Mouse (Mus musculus) embryonic facial prominence, embryonic 15.5 days (tissue): ENCODE data around the gene Scaf1. TPM values are rescaled to one million over a fixed set of nuclear protein-coding genes. Genes with fewer than 3 reads are reported as not detected.

Experiments
- ATAC-seq: fragments of 200-750 bp; cut with Nextera tagmentation; 2 replicates; pipeline ENCODE4 v1.8.0; 2017; ENCODE audit warnings: low read depth, moderate TSS enrichment; ENCODE audit not compliant: insufficient number of reproducible peaks, low FRiP score, low TSS enrichment
- H3K27ac ChIP-seq: fragments of 300-500 bp; sonication (generic); replicated peaks from 2 replicates; pipeline ENCODE4 v1.5.1; 2015; ENCODE audit warnings: mild to moderate bottlenecking, inconsistent platforms
- H3K27me3 ChIP-seq: fragments of 300-500 bp; sonication (generic); 2 replicates; pipeline ENCODE4 v1.6.1; 2015; ENCODE audit warnings: inconsistent platforms
- H3K36me3 ChIP-seq: fragments of 300-500 bp; sonication (generic); 2 replicates; pipeline ENCODE4 v1.6.1; 2015; ENCODE audit warnings: mild to moderate bottlenecking, inconsistent platforms
- H3K4me1 ChIP-seq: fragments of 300-500 bp; sonication (generic); 2 replicates; pipeline ENCODE4 v1.6.1; 2015; ENCODE audit warnings: inconsistent platforms
- H3K4me2 ChIP-seq: fragments of 300-500 bp; sonication (generic); replicated peaks from 2 replicates; pipeline ENCODE4 v1.6.1; 2015; ENCODE audit warnings: mild to moderate bottlenecking, inconsistent platforms
- H3K4me3 ChIP-seq: fragments of 300-500 bp; sonication (generic); replicated peaks from 2 replicates; pipeline ENCODE4 v1.5.1; 2015; ENCODE audit warnings: mild to moderate bottlenecking, inconsistent platforms
- H3K9ac ChIP-seq: fragments of 300-500 bp; sonication (generic); 2 replicates; pipeline ENCODE4 v1.6.1; 2015; ENCODE audit warnings: inconsistent platforms
- H3K9me3 ChIP-seq: fragments of 300-500 bp; sonication (generic); replicated peaks from 2 replicates; pipeline ENCODE4 v1.6.1; 2016; ENCODE audit warnings: inconsistent platforms
- WGBS: fragments of 180-500 bp; shearing (Covaris S2); methylation state at CpG from one replicate; pipeline ENCODE4 v1.1.7; 2015; 5-methylcytosine and 5-hydroxymethylcytosine counted together
- polyA plus RNA-seq: library from polyadenylated mRNA; unstranded; fragments of >200 nt; fragmentation: Nextera tagmentation; extraction: Ambion mirVana; gene quantifications from 2 replicates; pipeline ENCODE4 v1.2.1, GENCODE M21; 2015

Scaf1 gene
- polyA plus RNA-seq, 1 experiment from 2014 or later, result 41.9 TPM

- Histone ChIP-seq H3K4me1 (peaks cover 5% of the 10 kb centered on the region; the same call in 1 of the 2 replicates), H3K9me3 (no peaks in the 10 kb centered on the region), H3K4me2 (no peak overlapping the region), H3K27me3 (no peaks in the 10 kb centered on the region), H3K27ac (no peak overlapping the region), H3K9ac (no peak overlapping the region), H3K4me3 (no peak overlapping the region), H3K36me3 (peaks cover 44% of the 10 kb centered on the region)
- WGBS, result 90% methylated on average over 13 of the region's 13 CpGs
- ATAC-seq, result no peak
These were observed 55.7 kb downstream of the Scaf1 start for GRCm38 (mm10) chr7:44960512-44960910.

GRCm38 (mm10) chr7:44959874-44960511, 56.2 kb downstream of the Scaf1 start:
- 84% methylated on average over 10 of the region's 10 CpGs for WGBS
- H3K9ac ChIP-seq, result no peak overlapping the region
- peaks cover 39% of the 10 kb centered on the region for H3K36me3 ChIP-seq
- H3K27ac ChIP-seq, result no peak overlapping the region
- peaks cover 5% of the 10 kb centered on the region; the same call in 1 of the 2 replicates for H3K4me1 ChIP-seq
- no peak overlapping the region for H3K4me3 ChIP-seq
- no peaks in the 10 kb centered on the region for H3K9me3 ChIP-seq
- H3K4me2 ChIP-seq, result no peak overlapping the region
- ATAC-seq, result no peak
- H3K27me3 ChIP-seq, result no peaks in the 10 kb centered on the region

GRCm38 (mm10) chr7:44959281-44959680, 56.9 kb downstream of the Scaf1 start:
- Histone ChIP-seq H3K4me3 (no peak overlapping the region), H3K9me3 (no peaks in the 10 kb centered on the region), H3K9ac (no peak overlapping the region), H3K27ac (no peak overlapping the region), H3K4me2 (no peak overlapping the region), H3K27me3 (no peaks in the 10 kb centered on the region), H3K4me1 (peaks cover 6% of the 10 kb centered on the region), H3K36me3 (peaks cover 37% of the 10 kb centered on the region; the same call in 1 of the 2 replicates)
- no peak for ATAC-seq
- WGBS, result 88% methylated on average over 8 of the region's 8 CpGs

GRCm38 (mm10) chr7:44958208-44958607, 58.0 kb downstream of the Scaf1 start:
- ATAC-seq, result no peak

GRCm38 (mm10) chr7:44957183-44957835, 58.9 kb downstream of the Scaf1 start:
- Histone ChIP-seq H3K27ac (no peak overlapping the region), H3K27me3 (no peaks in the 10 kb centered on the region), H3K9me3 (no peaks in the 10 kb centered on the region), H3K4me3 (no peak overlapping the region), H3K4me1 (peaks cover 16% of the 10 kb centered on the region), H3K9ac (no peak overlapping the region), H3K4me2 (no peak overlapping the region), H3K36me3 (peaks cover 22% of the 10 kb centered on the region; the same call in 1 of the 2 replicates)
- 63% methylated on average over 20 of the region's 20 CpGs for WGBS
- no peak for ATAC-seq

More at GRCm38 (mm10) chr7:44958208-44958607, 58.0 kb downstream of the Scaf1 start:
- Histone ChIP-seq H3K9ac (no peak overlapping the region), H3K4me2 (no peak overlapping the region), H3K9me3 (no peaks in the 10 kb centered on the region), H3K27me3 (no peaks in the 10 kb centered on the region), H3K4me1 (peaks cover 7% of the 10 kb centered on the region), H3K27ac (no peak overlapping the region), H3K36me3 (peaks cover 30% of the 10 kb centered on the region; the same call in 1 of the 2 replicates), H3K4me3 (no peak overlapping the region)
- 49% methylated on average over 7 of the region's 7 CpGs for WGBS

GRCm38 (mm10) chr7:44956266-44956665, 59.9 kb downstream of the Scaf1 start:
- Histone ChIP-seq H3K4me2 (no peak overlapping the region), H3K27me3 (peaks cover 6% of the 10 kb centered on the region), H3K9ac (no peak overlapping the region), H3K36me3 (peaks cover 12% of the 10 kb centered on the region; the same call in 1 of the 2 replicates), H3K4me3 (no peak overlapping the region), H3K27ac (no peak overlapping the region), H3K9me3 (no peaks in the 10 kb centered on the region), H3K4me1 (peaks cover 27% of the 10 kb centered on the region)
- WGBS, result 48% methylated on average over 6 of the region's 6 CpGs
- ATAC-seq, result no peak

GRCm38 (mm10) chr7:44955628-44956027, 60.5 kb downstream of the Scaf1 start:
- H3K9me3 ChIP-seq, result no peaks in the 10 kb centered on the region
- no peak overlapping the region for H3K4me3 ChIP-seq
- no peak overlapping the region for H3K4me2 ChIP-seq
- H3K27ac ChIP-seq, result no peak overlapping the region
- H3K9ac ChIP-seq, result no peak overlapping the region
- no peak for ATAC-seq
- H3K4me1 ChIP-seq, result peaks cover 27% of the 10 kb centered on the region
- 50% methylated on average over 5 of the region's 5 CpGs for WGBS
- H3K36me3 ChIP-seq, result peaks cover 9% of the 10 kb centered on the region; the same call in 1 of the 2 replicates
- H3K27me3 ChIP-seq, result peaks cover 13% of the 10 kb centered on the region

- no peaks in the 10 kb centered on the region for H3K9me3 ChIP-seq
- no peak overlapping the region for H3K9ac ChIP-seq
- peaks cover 27% of the 10 kb centered on the region for H3K4me1 ChIP-seq
- ATAC-seq, result no peak
- WGBS, result 76% methylated on average over 12 of the region's 12 CpGs
- no peak overlapping the region for H3K4me3 ChIP-seq
- H3K36me3 ChIP-seq, result peaks cover 4% of the 10 kb centered on the region; the same call in 1 of the 2 replicates
- H3K27me3 ChIP-seq, result peaks cover 26% of the 10 kb centered on the region
- no peak overlapping the region; the same call in 1 of the 2 replicates for H3K27ac ChIP-seq
- H3K4me2 ChIP-seq, result no peak overlapping the region
These were observed 61.9 kb downstream of the Scaf1 start for GRCm38 (mm10) chr7:44954091-44954885.

GRCm38 (mm10) chr7:44953561-44953960, 62.6 kb downstream of the Scaf1 start:
- Histone ChIP-seq H3K9me3 (no peaks in the 10 kb centered on the region), H3K9ac (no peak overlapping the region), H3K4me2 (no peak overlapping the region), H3K27me3 (peaks cover 26% of the 10 kb centered on the region), H3K4me1 (peaks cover 27% of the 10 kb centered on the region), H3K36me3 (no peaks in the 10 kb centered on the region), H3K27ac (no peak overlapping the region), H3K4me3 (no peak overlapping the region)
- WGBS, result 61% methylated on average over 14 of the region's 14 CpGs
- ATAC-seq, result no peak
